Mouse (Mus musculus) liver, embryonic 14.5 days (tissue): ENCODE data around the gene Cdk8.

Experiments used
- CTCF ChIP-seq: IDR thresholded peaks from 2 replicates; pipeline ENCODE4 v1.5.1; 2016; ENCODE audit warnings: antibody characterized with exemption, low read depth, control low read depth
- EP300 ChIP-seq: IDR thresholded peaks from 2 replicates; pipeline ENCODE4 v1.6.1; 2016; ENCODE audit warnings: antibody characterized with exemption, low read depth

- TF ChIP-seq CTCF, result no peak
- TF ChIP-seq EP300, result no peak
Observed at GRCm38 (mm10) chr5:146274420-146275045, 43.5 kb downstream of the Cdk8 start.
